Mouse (Mus musculus) C2C12 (cell line): ENCODE results near the gene S100pbp.

Experiments used
- CEBPB ChIP-seq: IDR thresholded peaks from one replicate; pipeline ENCODE4 v1.6.1; 2011; ENCODE audit warnings: low read depth, mild to moderate bottlenecking, control low read depth, moderate library complexity
- CTCF ChIP-seq: IDR thresholded peaks from one replicate; pipeline ENCODE4 v1.5.1; 2011; ENCODE audit not compliant: control insufficient read depth, insufficient read depth, insufficient read length
- FOSL1 ChIP-seq: IDR thresholded peaks from one replicate; pipeline ENCODE4 v1.8.0; 2011; ENCODE audit warnings: mild to moderate bottlenecking, low read length; ENCODE audit not compliant: poor library complexity, insufficient read depth, severe bottlenecking
- MAX ChIP-seq: IDR thresholded peaks from one replicate; pipeline ENCODE4 v1.6.1; 2011; ENCODE audit warnings: mild to moderate bottlenecking, control low read depth
- MYOD1 ChIP-seq: IDR thresholded peaks from one replicate; pipeline ENCODE4 v1.6.1; 2011; ENCODE audit warnings: low read depth; ENCODE audit not compliant: control insufficient read depth, insufficient read length
- USF1 ChIP-seq: IDR thresholded peaks from one replicate; pipeline ENCODE4 v1.6.1; 2011; ENCODE audit warnings: low read depth, mild to moderate bottlenecking, control low read depth, moderate library complexity

DNA sequence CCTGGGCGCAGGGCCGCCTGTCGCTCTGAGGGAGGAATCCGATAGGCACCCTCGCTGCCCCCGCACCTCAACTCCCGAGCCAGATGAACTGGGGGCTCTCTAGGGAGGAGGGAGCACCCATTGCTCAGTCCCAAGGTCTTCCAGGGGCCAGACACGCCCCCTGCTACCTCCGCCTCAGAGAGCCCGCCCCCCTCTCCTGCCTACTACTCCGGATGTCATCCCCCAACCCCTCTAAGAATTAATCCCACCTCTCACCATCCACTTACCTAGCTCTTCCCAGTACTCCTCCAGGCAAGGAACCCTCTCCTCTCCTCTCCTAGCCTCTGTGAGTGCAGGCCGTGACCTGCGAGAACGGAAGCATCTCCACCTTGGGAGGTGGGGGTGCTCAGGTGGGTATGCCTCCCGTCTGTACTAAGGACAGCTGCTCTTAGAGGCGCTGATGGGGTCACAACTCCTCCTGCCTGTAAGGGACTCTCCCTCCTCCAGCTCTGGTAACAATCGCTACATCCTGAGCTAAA is 67.9 kb downstream of the S100pbp start, which contains the start of gene Hpca:
- no peak for TF ChIP-seq CEBPB
- TF ChIP-seq CTCF: no peak
- TF ChIP-seq USF1: no peak
- TF ChIP-seq MYOD1: no peak
- TF ChIP-seq FOSL1: no peak
- TF ChIP-seq MAX: no peak
